Mouse (Mus musculus) heart, embryonic 16.5 days (tissue): ENCODE measurements around the gene Uhrf1bp1l. TPM values are rescaled to one million over a fixed set of nuclear protein-coding genes. Genes with fewer than 3 reads are reported as not detected.

Experiments used
- ATAC-seq: fragments of 200-750 bp; cut with Nextera tagmentation; replicated peaks from 2 replicates; pipeline ENCODE4 v1.8.0; 2017; ENCODE audit warnings: moderate number of reproducible peaks; ENCODE audit not compliant: insufficient read depth, low FRiP score; ENCODE audit errors: extremely low read depth
- H3K27ac ChIP-seq: fragments of 300-500 bp; sonication (generic); 2 replicates; pipeline ENCODE4 v1.5.1; 2014; ENCODE audit warnings: mild to moderate bottlenecking, low read length, control low read depth, moderate library complexity
- H3K27me3 ChIP-seq: fragments of 300-500 bp; sonication (generic); 2 replicates; pipeline ENCODE4 v1.6.1; 2014; ENCODE audit warnings: low read length, mixed read lengths; ENCODE audit not compliant: control insufficient read depth, insufficient read depth
- H3K36me3 ChIP-seq: fragments of 300-500 bp; sonication (generic); 2 replicates; pipeline ENCODE4 v1.6.1; 2014; ENCODE audit not compliant: control insufficient read depth, insufficient read depth
- H3K4me1 ChIP-seq: fragments of 300-500 bp; sonication (generic); 2 replicates; pipeline ENCODE4 v1.6.1; 2014; ENCODE audit warnings: low read length, mixed read lengths; ENCODE audit not compliant: control insufficient read depth, insufficient read depth
- H3K4me2 ChIP-seq: fragments of 300-500 bp; sonication (generic); 2 replicates; pipeline ENCODE4 v1.6.1; 2014; ENCODE audit warnings: low read depth, mild to moderate bottlenecking, control low read depth, low read length
- H3K4me3 ChIP-seq: fragments of 300-500 bp; sonication (generic); 2 replicates; pipeline ENCODE4 v1.5.1; 2014; ENCODE audit warnings: mild to moderate bottlenecking, control low read depth, low read length
- H3K9ac ChIP-seq: fragments of 300-500 bp; sonication (generic); 2 replicates; pipeline ENCODE4 v1.6.1; 2014; ENCODE audit warnings: low read length, control low read depth
- H3K9me3 ChIP-seq: fragments of 300-500 bp; sonication (generic); replicated peaks from 2 replicates; pipeline ENCODE4 v1.6.1; 2016; ENCODE audit warnings: low read length; ENCODE audit not compliant: control insufficient read depth
- WGBS: fragments of 180-500 bp; shearing (Covaris S2); extraction: QIAGEN DNeasy Blood & Tissue Kit; methylation state at CpG from one replicate; pipeline ENCODE4 v1.1.7; 2014; 5-methylcytosine and 5-hydroxymethylcytosine counted together
- polyA plus RNA-seq: library from polyadenylated mRNA; unstranded; fragments of >200 nt; fragmentation: Nextera tagmentation; extraction: Ambion mirVana; gene quantifications from 2 replicates; pipeline ENCODE4 v1.2.1, GENCODE M21; 2015

Uhrf1bp1l gene
- polyA plus RNA-seq, 1 experiment from 2014 or later: 19.9 TPM

GRCm38 (mm10) chr10:89755231-89755630 is 10.4 kb downstream of the Uhrf1bp1l start:
- WGBS: 74% methylated on average over 4 of the region's 4 CpGs
- Histone ChIP-seq H3K9me3 (no peaks in the 10 kb centered on the region), H3K36me3 (no peaks in the 10 kb centered on the region), H3K4me1 (peaks cover 9% of the 10 kb centered on the region; the same call in 1 of the 2 replicates), H3K27ac (no peak overlapping the region), H3K4me2 (no peak overlapping the region), H3K4me3 (no peak overlapping the region), H3K9ac (no peak overlapping the region), H3K27me3 (no peaks in the 10 kb centered on the region)
- ATAC-seq: no peak

GRCm38 (mm10) chr10:89760772-89761171 is 16.0 kb downstream of the Uhrf1bp1l start:
- no peak overlapping the region for H3K4me2 ChIP-seq
- peaks cover 11% of the 10 kb centered on the region for H3K4me1 ChIP-seq
- H3K9ac ChIP-seq: no peak overlapping the region
- no peak overlapping the region for H3K4me3 ChIP-seq
- H3K9me3 ChIP-seq: no peaks in the 10 kb centered on the region
- no peak for ATAC-seq
- H3K27me3 ChIP-seq: no peaks in the 10 kb centered on the region
- 81% methylated on average over 5 of the region's 5 CpGs for WGBS
- no peak overlapping the region for H3K27ac ChIP-seq
- H3K36me3 ChIP-seq: no peaks in the 10 kb centered on the region

GRCm38 (mm10) chr10:89764457-89765121 is 19.8 kb downstream of the Uhrf1bp1l start:
- H3K27ac ChIP-seq: peak overlapping the region; percentile 59
- H3K4me2 ChIP-seq: no peak overlapping the region
- WGBS: 56% methylated on average over 9 of the region's 9 CpGs
- no peak; the same call in 1 of the 2 replicates for ATAC-seq
- H3K36me3 ChIP-seq: no peaks in the 10 kb centered on the region
- H3K9me3 ChIP-seq: no peaks in the 10 kb centered on the region
- H3K4me1 ChIP-seq: peaks cover 13% of the 10 kb centered on the region
- no peak overlapping the region for H3K4me3 ChIP-seq
- H3K27me3 ChIP-seq: no peaks in the 10 kb centered on the region
- H3K9ac ChIP-seq: no peak overlapping the region

GRCm38 (mm10) chr10:89765790-89766714 is 21.3 kb downstream of the Uhrf1bp1l start:
- Histone ChIP-seq H3K4me1 (peaks cover 13% of the 10 kb centered on the region), H3K36me3 (no peaks in the 10 kb centered on the region), H3K4me3 (no peak overlapping the region), H3K9ac (no peak overlapping the region), H3K4me2 (no peak overlapping the region), H3K9me3 (no peaks in the 10 kb centered on the region), H3K27ac (peak overlapping the region; percentile 74), H3K27me3 (no peaks in the 10 kb centered on the region)
- WGBS: 78% methylated on average over 11 of the region's 11 CpGs
- ATAC-seq: no peak

- no peak overlapping the region for H3K9ac ChIP-seq
- H3K9me3 ChIP-seq: no peaks in the 10 kb centered on the region
- WGBS: 52% methylated on average over 7 of the region's 7 CpGs
- H3K4me1 ChIP-seq: peaks cover 13% of the 10 kb centered on the region
- peak overlapping the region; percentile 46; the same call in 1 of the 2 replicates for H3K27ac ChIP-seq
- peak overlapping the region; percentile 30; the same call in 1 of the 2 replicates for H3K4me2 ChIP-seq
- no peak overlapping the region for H3K4me3 ChIP-seq
- H3K36me3 ChIP-seq: no peaks in the 10 kb centered on the region
- ATAC-seq: 0 out of 2 replicates have a peak, but pooled peaks have one; percentile 11
- H3K27me3 ChIP-seq: no peaks in the 10 kb centered on the region
Measured at GRCm38 (mm10) chr10:89768352-89769020, 23.7 kb downstream of the Uhrf1bp1l start.

- Histone ChIP-seq H3K4me2 (peak overlapping the region; percentile 30; the same call in 1 of the 2 replicates), H3K27ac (peak overlapping the region; percentile 46; the same call in 1 of the 2 replicates), H3K36me3 (no peaks in the 10 kb centered on the region), H3K9ac (no peak overlapping the region), H3K27me3 (no peaks in the 10 kb centered on the region), H3K4me1 (peaks cover 13% of the 10 kb centered on the region), H3K9me3 (no peaks in the 10 kb centered on the region), H3K4me3 (no peak overlapping the region)
- 42% methylated on average over 4 of the region's 4 CpGs for WGBS
- no peak for ATAC-seq
Measured at GRCm38 (mm10) chr10:89769096-89769495, 24.3 kb downstream of the Uhrf1bp1l start.

GRCm38 (mm10) chr10:89771894-89772293 is 27.1 kb downstream of the Uhrf1bp1l start:
- H3K27ac ChIP-seq: no peak overlapping the region
- WGBS: 51% methylated on average over 2 of the region's 2 CpGs
- H3K27me3 ChIP-seq: no peaks in the 10 kb centered on the region
- no peak overlapping the region for H3K4me2 ChIP-seq
- H3K4me1 ChIP-seq: peaks cover 3% of the 10 kb centered on the region
- H3K9me3 ChIP-seq: no peaks in the 10 kb centered on the region
- H3K9ac ChIP-seq: no peak overlapping the region
- no peak for ATAC-seq
- H3K4me3 ChIP-seq: no peak overlapping the region
- H3K36me3 ChIP-seq: no peaks in the 10 kb centered on the region

- H3K4me1 ChIP-seq: no peaks in the 10 kb centered on the region
- no peaks in the 10 kb centered on the region for H3K27me3 ChIP-seq
- H3K4me2 ChIP-seq: no peak overlapping the region
- no peaks in the 10 kb centered on the region for H3K9me3 ChIP-seq
- H3K36me3 ChIP-seq: peaks cover 6% of the 10 kb centered on the region
- no peak overlapping the region for H3K4me3 ChIP-seq
- WGBS: 87% methylated on average over 6 of the region's 6 CpGs
- no peak overlapping the region for H3K27ac ChIP-seq
- no peak for ATAC-seq
- no peak overlapping the region for H3K9ac ChIP-seq
Measured at GRCm38 (mm10) chr10:89776029-89776428, 31.2 kb downstream of the Uhrf1bp1l start.
